Mouse (Mus musculus): ENCODE results near the gene Iqgap2.

Gene Iqgap2

DNA sequence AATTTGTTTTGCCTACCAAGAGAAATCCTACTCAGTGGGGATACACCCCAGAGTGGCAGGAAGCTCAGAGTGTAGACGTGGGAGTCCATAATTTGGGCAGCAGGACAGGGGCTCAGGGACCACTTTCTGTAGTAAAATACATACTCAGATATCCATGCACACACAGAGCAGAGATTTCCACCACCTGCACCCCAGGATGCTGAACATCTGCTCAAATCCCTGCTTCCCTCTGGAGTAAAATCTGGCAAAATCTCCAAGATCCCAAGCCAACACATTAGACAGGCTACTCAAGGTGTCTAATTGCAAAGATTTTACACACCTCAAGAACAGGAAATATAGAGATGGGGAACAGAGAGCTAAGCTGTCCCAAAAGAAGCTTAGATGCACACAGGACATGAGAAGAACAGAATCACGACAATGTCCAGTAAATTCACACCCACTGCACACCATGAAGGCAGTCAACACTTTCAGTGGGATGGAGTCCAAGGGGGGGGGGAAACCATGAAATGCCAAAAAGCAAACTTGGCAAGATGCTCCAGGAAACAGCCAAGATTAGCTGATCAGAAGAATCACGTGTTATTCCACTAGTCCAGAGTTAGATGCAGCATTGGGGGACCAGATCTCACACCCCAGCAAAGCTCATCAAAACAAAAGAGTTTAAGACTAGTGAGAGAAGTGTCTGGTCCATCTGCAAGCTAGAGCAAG lies 177.3 kb downstream of the Iqgap2 start:
- no peak for DNase-seq (ENCODE audit: low read depth, low spot score)

DNA sequence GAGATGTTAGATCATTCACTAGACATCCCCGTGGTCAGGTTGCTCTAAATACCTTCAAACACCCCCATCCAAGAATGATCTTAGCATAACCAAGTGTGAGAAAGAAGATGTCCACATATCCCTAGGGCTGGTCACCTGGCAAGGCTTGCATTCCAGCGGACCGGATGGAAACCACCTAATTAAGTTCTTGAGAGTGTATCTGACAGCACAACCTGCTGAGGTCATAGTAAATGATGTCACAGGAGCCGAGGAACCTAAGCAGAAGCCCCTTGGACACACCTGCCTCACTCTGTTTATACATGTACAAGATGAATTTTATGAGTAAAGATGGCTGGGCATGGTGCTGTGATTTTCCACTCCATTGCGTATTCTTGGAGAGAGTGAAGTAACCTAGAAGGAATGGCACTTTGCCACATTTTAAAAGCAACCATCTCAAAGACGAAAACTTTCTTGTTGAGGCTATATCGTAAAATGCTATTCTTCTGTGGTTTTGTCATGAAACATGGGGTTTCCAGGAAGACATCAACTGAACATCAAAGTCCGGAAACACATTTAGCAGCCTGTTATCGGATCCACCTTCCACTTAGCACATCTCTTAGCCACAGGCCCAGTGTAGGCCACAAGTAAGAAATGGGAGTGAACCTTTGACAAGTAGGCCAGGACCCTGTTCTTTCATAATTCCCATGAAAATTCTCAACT lies 179.0 kb downstream of the Iqgap2 start:
- DNase-seq (ENCODE audit: low read depth, low spot score) = no peak

DNA sequence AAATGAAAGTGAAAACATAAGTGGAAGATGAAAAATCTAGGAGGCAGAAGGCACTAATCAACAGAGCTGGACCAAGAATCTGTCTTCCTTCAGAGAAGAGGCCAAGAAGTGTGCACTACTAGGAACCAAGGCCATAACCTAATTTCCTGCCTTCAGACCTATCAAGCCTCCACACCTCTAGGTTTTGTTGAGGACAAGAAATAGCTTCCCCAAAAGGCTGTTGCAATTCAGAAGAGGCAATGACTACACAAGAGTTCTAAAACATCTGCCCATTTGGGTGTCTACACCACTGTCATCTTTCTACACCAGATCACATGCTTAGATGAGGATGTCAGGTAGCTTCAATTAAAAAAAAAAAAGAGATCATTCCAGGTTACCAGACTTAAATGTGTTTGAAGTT lies 179.7 kb downstream of the Iqgap2 start:
- no peak for DNase-seq (ENCODE audit: low read depth, low spot score)

DNA sequence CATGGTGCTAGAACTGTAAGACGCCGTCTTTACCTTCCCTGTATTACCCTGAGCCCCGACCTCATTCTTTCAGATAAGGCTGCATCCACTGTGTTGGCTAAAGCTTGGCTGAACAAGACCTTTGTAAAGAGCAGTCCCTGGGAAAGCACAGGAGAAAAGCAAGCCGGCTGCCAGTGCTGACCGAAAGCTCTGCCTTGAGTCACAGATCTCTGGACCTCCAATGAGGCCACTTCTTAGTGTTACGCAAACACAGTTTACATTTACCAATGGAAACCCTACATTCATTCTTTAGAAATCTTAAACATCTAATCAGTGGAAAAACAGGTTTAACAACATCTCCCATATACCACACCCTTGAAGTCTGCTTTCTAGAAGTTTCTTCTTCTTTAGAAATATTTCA lies 186.1 kb downstream of the Iqgap2 start:
- no peak for DNase-seq (ENCODE audit: low read depth, low spot score)

DNA sequence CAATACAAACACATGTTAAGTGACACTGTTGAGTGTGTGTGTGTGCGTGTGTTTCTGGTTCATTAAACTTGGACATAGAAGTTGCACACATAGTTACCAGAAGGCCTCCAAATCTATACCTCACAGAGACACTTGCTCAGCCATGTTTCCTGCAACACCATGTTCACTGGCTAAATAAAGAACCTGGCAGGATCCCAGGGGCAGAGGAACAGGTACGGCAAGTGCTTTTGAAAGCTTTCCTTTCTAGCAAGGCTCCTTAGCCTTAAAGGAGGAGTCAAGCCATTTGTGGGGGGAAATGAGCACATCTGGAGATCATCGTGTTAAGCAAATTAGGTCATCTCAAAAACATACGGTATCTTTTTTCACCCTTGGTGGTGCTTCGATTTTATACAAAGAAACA lies 188.3 kb downstream of the Iqgap2 start:
- no peak for DNase-seq (ENCODE audit: low read depth, low spot score)

DNA sequence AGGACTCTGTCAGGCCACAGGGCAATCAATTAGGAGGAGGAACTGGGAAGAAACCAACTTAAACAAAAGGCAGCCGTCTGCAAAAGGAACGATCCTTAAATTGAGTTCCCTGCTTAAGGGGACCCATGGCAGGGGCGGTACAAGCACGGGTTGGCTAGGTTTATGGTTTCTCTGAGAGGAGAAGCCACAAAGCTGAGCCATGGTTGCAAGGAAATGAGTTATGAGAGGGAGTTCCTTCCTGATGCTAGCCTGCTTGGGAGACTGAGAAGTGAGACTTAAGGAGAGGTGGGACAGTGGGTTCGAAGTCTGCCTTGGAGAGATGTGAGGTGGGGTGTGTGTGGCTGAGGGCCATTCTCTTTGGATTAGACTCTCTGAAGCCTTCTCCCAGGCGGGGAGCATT lies 193.8 kb downstream of the Iqgap2 start:
- DNase-seq (ENCODE audit: low read depth, low spot score) = no peak

DNA sequence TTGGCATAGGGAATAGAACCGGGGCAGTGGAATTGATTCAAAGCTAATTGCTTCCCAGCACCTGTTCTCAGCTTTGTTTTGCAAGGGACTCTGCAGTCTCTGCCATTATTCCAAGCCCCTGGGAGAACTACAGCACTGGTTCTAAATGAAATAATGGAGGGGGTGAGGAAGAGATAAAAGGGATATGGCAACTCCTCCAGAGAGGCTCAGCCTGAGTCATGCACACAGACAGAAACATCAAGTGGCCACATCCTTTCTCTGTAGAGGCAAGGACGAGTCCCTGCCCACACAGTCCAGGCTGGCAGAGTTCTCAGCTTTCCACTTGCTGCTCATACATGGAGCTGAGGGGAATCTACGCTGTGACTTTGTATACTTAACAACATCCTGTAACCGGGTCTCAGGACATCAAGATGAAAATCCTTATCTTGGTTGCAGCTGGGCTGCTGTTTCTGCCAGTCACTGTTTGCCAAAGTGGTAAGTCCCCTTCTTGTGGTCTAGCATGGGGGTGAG lies 195.0 kb downstream of the Iqgap2 start, which contains the start of gene F2rl2:
Gene F2rl2, plus strand, starts transcription at position 200 of the 510 bp plus-strand sequence.
- peak; percentile 38 for DNase-seq (ENCODE audit: low read depth, low spot score)

DNA sequence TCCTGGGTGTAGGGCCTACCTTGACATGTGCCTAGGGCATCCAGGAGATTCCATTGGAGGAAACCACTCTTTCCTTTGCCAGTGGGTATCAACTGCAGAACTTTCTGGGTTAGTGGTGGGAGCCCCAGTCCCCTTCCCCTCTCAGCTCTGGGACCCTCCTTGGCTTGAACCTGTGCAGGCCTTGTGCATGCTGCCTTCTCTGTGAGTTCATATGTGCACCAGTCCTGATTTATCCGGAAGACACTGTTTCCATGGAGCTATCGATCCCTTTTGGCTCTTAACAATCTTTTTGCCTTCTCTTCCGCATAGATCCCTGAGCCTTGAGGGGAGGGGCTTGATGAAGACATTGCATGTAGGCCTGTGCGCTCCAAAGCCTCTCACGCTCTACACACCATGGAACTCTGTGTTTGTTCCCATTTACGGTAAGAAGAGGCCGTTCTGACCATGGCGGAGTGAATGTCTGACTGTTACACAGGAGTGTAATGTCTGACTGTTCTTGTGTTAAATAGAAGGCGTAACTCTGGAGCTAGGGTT lies 195.5 kb downstream of the Iqgap2 start:
- no peak for DNase-seq (ENCODE audit: low read depth, low spot score)

DNA sequence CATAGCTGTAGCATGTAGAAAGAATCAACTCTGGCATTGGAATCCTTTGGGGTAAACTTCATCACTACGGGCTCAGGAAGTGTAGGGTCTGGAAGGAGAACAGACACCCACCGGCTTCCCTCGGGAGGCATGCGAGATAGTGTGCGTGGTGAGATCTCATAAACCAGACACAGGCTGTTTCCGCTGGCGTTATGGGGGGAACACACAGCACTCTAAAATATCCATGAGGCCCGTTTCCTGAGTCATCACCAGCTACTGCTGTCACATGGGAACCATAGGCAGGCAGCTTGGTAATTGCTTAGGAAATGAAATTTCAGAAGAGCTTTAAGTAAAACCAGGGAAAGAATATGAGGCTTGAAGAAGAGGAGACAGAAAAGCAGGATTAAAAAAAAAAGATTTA lies 199.5 kb downstream of the Iqgap2 start:
- DNase-seq (ENCODE audit: low read depth, low spot score) = no peak

DNA sequence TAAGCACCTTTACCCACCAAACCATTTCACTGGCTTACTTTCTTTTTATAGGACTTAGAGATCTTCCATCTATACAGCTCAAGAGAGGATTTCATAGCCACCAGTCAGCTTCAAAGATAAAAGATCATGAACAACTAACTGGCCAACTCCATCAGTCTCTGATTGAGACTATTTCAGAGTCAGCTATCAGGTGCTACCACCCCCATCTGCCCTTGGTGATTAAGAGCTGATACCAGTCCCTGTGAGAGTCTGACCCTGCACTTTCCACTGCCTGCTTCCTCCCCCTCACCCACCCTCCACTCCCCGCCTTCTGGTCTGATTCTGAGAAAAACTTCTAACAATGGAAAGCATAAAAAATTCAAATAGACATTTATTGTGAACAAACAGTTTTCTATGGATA lies 203.1 kb downstream of the Iqgap2 start:
- DNase-seq (ENCODE audit: low read depth, low spot score) = no peak

DNA sequence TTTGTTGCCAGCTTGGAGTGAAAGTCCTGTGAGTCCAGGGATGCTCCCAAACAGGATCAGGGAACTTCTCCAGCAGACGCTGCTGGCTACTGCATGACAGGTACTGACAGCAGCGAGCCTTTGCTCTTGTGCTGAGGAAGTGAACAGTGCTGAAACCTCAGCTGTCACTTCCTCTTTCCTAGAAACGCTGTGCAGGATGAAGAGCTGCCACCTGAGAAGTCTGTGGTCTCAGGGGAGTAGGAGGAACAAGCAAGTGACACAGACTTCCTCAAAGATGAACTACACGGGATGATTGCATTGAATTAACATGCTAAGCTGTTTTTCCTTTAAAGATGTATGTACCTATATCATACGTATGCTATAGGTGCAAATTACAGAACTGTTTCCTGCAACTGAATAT lies 206.0 kb downstream of the Iqgap2 start:
- no peak for DNase-seq (ENCODE audit: low read depth, low spot score)

DNA sequence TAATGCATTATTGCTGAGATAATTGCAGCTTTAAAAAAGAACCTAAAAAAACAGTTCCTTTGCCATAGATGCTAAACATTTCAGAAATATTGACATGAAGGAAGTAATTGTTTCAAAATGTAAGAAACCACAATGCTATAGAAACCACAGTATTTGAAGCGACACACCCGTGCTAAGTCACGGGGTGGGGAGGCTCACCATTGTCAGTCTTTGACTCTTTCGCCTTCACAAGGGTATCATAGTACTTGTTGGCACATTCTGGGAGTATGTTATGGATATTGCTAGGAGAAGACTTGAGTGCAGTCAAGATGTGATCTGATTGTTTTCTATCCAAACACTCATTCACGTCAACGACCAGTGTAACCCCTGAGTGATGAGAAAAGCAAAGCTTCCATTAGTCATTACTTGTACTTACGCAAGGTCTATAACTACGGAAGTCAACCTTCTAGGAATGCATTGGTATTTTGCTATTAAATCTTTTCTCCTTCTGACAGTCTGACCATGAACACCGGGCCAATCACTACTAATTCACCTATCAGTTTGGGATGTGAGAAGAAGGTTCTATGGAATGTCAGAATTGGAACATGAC lies 207.0 kb downstream of the Iqgap2 start:
- peak; percentile 3 for DNase-seq (ENCODE audit: low read depth, low spot score)

DNA sequence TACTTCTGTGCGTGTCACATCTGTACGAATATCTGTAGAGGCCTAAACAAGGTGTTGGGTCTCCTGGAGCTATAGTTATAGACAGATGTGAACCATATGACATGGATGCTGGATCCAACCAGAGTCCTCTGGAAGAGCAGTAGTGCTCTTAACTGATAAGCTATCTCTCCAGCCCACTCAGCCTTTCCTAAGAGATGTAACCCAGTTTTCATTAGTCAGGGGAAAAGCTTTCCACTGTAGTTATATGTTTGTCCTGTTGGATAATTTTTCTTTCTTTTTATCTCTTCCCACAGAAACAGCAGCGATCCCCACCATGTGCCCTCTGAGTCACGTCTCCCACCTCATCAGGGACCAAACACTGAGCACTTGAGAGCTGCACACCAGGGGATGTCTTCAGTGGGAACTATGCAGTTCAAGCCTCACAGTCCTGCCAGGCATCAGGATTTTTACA lies 212.2 kb downstream of the Iqgap2 start:
- no peak for DNase-seq (ENCODE audit: low read depth, low spot score)

DNA sequence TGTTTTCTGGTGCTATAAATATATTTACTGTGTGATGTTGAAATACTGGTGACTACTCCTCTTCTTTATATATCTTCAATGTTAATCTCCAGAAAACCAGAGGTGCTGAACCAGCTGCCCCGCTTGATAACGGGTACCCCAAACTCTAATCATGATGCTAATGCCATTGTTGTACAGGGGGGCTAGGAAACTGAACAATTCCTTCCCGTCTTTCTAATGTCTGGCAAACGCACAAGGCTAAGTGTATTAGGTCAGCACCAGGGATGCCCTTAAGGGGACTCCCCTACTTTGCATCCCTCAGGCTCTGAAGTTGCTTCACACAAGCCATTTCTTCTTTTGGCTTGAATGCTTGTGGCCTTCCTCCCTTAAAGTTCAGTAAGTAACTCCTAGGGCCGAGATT lies 212.6 kb downstream of the Iqgap2 start:
- no peak for DNase-seq (ENCODE audit: low read depth, low spot score)

DNA sequence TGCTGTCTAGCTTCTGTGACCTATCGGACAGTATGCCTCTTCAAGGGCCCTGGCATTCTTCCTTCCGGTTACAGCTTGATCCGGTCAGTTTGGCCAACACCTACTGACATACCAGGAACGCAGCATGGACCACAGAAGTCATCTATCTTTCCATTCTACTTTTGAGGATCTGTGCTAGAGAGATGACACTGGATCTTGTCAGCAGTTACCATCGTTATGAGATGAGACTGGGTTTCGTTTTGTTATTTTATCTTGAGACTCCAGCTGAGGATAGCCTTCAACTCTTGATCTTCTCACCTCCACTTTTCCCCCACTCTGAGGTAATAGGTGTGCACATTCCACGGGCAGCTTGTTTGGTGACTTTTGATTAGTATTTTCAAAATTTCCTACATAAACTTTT lies 219.3 kb downstream of the Iqgap2 start:
- no peak for DNase-seq (ENCODE audit: low read depth, low spot score)

DNA sequence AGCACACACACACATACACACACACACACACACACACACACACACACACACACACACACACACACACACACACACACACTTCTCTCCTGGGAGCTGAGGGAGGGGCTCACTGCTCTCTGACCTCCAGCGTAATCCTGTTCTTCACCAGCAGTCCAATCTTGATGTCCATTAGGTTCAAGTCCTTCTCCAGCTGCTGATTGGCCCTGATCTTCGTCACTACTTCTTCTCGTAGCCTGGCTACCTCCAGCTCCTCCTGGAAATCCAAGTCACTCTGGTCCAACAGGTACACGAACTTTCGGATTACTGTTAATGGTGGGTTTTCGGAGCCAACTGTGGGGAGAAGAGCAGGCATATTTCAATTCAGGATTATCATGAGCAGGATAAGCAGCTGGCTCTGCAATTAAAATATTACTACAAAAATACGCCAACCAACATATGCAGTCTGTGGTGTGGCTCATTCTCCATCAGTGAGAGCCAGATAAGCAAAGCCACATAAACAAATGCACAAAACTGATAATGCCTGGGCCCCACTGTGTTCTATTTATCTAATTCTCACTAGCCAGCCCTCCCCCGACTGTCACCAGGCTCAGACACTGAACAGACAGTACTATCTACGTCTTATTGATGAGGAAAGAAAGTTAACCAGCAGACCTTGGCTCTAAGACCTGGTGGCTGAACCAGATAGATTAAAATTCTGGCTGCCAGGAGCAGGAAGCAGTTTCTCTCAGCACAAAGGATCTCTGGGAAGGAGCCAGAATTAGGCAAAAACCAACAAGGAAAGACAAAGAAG lies 220.4 kb downstream of the Iqgap2 start:
- DNase-seq (ENCODE audit: low read depth, low spot score) = no peak

DNA sequence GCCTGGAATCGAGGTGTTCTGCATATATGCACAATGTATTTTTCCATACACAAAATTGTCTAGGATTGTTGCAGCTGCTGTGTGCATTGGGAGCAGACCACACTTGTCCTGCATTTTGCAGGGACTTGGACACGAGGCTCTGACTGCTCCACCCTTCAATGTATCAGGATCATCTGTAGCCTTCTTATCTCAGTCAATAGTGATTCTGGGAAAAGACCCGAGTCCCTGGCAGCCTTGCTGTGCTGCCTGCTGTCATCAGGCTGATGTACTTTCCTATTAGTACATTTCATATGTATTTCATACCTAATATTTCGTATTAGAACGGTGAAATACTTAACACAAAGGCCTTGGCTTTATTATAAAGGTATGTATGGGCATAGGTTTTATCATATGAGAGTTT lies 221.2 kb downstream of the Iqgap2 start:
- DNase-seq (ENCODE audit: low read depth, low spot score) = no peak

DNA sequence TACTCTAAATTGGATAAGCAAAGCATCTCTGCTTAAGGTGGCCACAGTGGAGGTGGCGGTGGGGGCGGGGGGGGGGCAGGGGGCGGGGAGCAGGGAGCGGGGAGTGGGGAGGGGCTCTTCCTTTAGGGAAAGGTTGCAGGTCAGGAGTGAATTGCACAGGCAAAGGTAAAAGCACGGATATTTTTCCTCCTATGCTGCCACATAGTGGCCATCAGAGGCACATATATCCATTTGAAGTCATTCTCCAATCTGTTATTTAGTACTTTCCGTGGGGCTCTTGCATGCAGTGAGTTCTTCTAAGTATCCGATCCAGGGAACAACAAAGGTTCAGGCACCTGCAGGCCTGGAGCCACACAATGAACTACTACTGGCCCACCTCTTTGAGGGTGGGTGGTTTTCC lies 224.5 kb downstream of the Iqgap2 start:
- DNase-seq (ENCODE audit: low read depth, low spot score) = peak; percentile 58

DNA sequence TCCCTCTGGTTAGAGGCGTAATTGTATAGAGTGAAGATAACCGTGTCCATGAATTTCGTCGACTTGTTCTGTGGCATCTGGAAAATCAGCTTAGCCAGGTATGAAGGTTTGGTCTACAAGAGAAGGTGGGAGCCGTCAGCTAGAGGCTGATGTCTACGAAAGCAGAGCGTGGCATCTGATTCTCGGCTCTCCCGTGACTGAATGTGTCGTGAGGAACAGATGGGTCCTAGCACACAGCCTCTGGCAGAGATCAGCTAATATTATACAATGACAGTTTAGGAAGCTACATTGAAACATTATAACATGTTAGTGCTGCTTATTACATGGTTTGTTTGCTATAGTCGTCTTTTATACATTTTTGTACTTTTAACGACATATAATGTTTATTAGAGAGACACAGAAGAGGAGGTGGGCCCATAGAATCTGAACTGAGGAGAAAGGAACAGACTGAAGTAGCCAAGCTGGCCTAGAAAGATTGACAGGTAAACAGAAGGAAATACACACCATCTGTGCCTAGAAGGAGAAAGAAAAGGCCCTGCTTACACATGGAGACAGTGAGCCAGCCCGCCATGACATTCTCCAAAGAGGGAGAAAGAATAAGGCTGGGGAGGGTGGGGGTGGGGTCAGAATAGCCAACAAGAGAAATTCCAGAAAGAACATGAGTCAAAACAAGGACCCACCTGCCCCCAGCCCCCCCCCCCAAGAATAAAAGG lies 225.9 kb downstream of the Iqgap2 start:
- DNase-seq (ENCODE audit: low read depth, low spot score) = no peak

DNA sequence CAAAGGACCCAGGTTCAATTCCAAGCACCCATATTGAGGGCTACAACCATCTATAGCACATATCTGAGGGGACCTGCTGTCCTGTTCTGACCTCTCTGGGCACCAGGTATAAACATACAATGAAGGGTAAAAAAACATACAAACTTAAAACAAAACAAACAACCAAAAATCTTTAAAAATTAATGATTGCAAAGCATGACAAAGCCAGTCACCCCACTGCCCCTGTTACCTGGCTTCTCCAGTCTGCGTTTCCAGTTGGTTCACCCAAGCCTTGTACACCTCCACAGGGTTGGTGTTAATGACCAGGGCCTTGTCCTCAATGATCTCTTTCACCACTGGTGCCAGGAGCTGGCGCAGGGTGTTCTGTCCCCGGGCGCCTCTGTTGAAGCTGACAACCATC lies 227.9 kb downstream of the Iqgap2 start:
- no peak for DNase-seq (ENCODE audit: low read depth, low spot score)

DNA sequence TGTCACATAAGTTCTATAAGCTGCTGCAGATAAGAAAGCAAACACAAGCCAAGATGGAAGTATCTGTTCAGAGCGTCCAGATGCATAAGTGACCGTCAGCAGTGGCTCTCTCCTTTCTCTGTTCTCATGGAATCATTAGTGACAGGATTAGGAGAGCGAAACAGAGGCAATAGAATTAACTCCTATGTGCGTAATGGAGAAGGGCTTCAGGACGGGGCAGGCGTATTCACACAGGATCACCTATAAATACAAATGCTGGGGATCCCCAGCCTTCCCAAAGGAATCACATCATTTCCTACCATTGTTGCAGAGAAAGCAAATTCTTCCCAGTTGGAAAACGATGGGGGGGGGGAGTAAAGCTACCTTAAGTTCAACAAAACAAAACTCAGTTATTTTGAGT lies 232.3 kb downstream of the Iqgap2 start:
- DNase-seq (ENCODE audit: low read depth, low spot score) = no peak
